Mouse (Mus musculus) left cerebral cortex, adult 9 months (tissue): ENCODE data around the gene Robo2.

ENCODE experiments used
- DNase-seq, 2 experiments: peaks; one replicate each; pipeline ENCODE4 v3.0.0; 2022; ENCODE audit warnings: low spot score in 2 of 2

Robo2 gene

GRCm38 (mm10) chr16:73939423-73940210 is 472.0 kb downstream of the Robo2 start:
- DNase-seq = no peak

GRCm38 (mm10) chr16:73930323-73930722 is 481.3 kb downstream of the Robo2 start:
- no peak for DNase-seq

- no peak for DNase-seq
These were observed 484.1 kb downstream of the Robo2 start for GRCm38 (mm10) chr16:73927481-73927880.

- DNase-seq = no peak
These were observed 496.2 kb downstream of the Robo2 start for GRCm38 (mm10) chr16:73915425-73915824.

- no peak for DNase-seq
These were observed 496.7 kb downstream of the Robo2 start for GRCm38 (mm10) chr16:73914936-73915335.

- DNase-seq = no peak
These were observed 503.1 kb downstream of the Robo2 start for GRCm38 (mm10) chr16:73908504-73908903.

GRCm38 (mm10) chr16:73896856-73897255 is 514.8 kb downstream of the Robo2 start:
- DNase-seq = no peak

- no peak for DNase-seq
These were observed 529.7 kb downstream of the Robo2 start for GRCm38 (mm10) chr16:73881911-73882310.

GRCm38 (mm10) chr16:73877973-73878372 is 533.7 kb downstream of the Robo2 start:
- no peak for DNase-seq

GRCm38 (mm10) chr16:73874991-73875390 is 536.6 kb downstream of the Robo2 start:
- DNase-seq = no peak

GRCm38 (mm10) chr16:73873828-73874558 is 537.6 kb downstream of the Robo2 start:
- no peak for DNase-seq

GRCm38 (mm10) chr16:73870296-73870695 is 541.3 kb downstream of the Robo2 start:
- no peak for DNase-seq

- no peak for DNase-seq
These were observed 542.0 kb downstream of the Robo2 start for GRCm38 (mm10) chr16:73869527-73870212.

GRCm38 (mm10) chr16:73864625-73865024 is 547.0 kb downstream of the Robo2 start:
- DNase-seq = no peak

- no peak for DNase-seq
These were observed 547.9 kb downstream of the Robo2 start for GRCm38 (mm10) chr16:73863748-73864147.

- no peak for DNase-seq
These were observed 552.9 kb downstream of the Robo2 start for GRCm38 (mm10) chr16:73858717-73859116.

GRCm38 (mm10) chr16:73855821-73856220 is 555.8 kb downstream of the Robo2 start:
- no peak for DNase-seq
